In genomic region chr12:24650415-24651062, GRCm38 (mm10) we compare ENCODE assay signal across 7 mouse cellular contexts. TPM values are rescaled to one million over a fixed set of nuclear protein-coding genes. Genes with fewer than 3 reads are reported as not detected.
A peak's percentile ranks its signal among the peaks of the same experiment; 100 is the strongest.
DNase-seq lines count a peak whose midpoint lies in the region; ATAC-seq lines count a peak whose summit lies in the region.

No protein-coding gene starts in this region.

- H3K4me3 ChIP-seq in lung, embryonic 15.5 days = peak overlapping the region; percentile 63
- peak overlapping the region; percentile 89 for H3K4me3 ChIP-seq in embryonic facial prominence, embryonic 15.5 days (replicated peaks)
- H3K4me3 ChIP-seq in intestine, embryonic 15.5 days (replicated peaks) = peak overlapping the region; percentile 70
- peak overlapping the region; percentile 85 for H3K4me3 ChIP-seq in neural tube, embryonic 14.5 days (ENCODE audit: low read depth, low read length)

- no peak for DNase-seq in lung, postnatal 14 days
- DNase-seq in gastrocnemius, postnatal 10 days = no peak

- WGBS in lung, embryonic 15.5 days = 4% methylated on average over 22 of the region's 22 CpGs
- 2% methylated on average over 22 of the region's 22 CpGs for WGBS in embryonic facial prominence, embryonic 15.5 days
- WGBS in intestine, embryonic 15.5 days = 6% methylated on average over 22 of the region's 22 CpGs
- 6% methylated on average over 22 of the region's 22 CpGs for WGBS in neural tube, embryonic 14.5 days

- peaks cover 19% of the 10 kb centered on the region for H3K4me1 ChIP-seq in lung, embryonic 15.5 days
- peaks cover 22% of the 10 kb centered on the region for H3K4me1 ChIP-seq in embryonic facial prominence, embryonic 15.5 days
- peaks cover 15% of the 10 kb centered on the region; the same call in 1 of the 2 replicates for H3K4me1 ChIP-seq in intestine, embryonic 15.5 days (replicated peaks)
- peaks cover 15% of the 10 kb centered on the region for H3K4me1 ChIP-seq in neural tube, embryonic 14.5 days (ENCODE audit: control insufficient read depth, insufficient read depth, low read length)

- no peaks in the 10 kb centered on the region for H3K9me3 ChIP-seq in lung, embryonic 15.5 days
- H3K9me3 ChIP-seq in embryonic facial prominence, embryonic 15.5 days (replicated peaks) = no peaks in the 10 kb centered on the region
- no peaks in the 10 kb centered on the region for H3K9me3 ChIP-seq in intestine, embryonic 15.5 days
- H3K9me3 ChIP-seq in neural tube, embryonic 14.5 days (ENCODE audit: control insufficient read depth, low read length) = no peaks in the 10 kb centered on the region

- H3K36me3 ChIP-seq in lung, embryonic 15.5 days = peaks cover 20% of the 10 kb centered on the region
- peaks cover 22% of the 10 kb centered on the region for H3K36me3 ChIP-seq in embryonic facial prominence, embryonic 15.5 days
- H3K36me3 ChIP-seq in intestine, embryonic 15.5 days = peaks cover 15% of the 10 kb centered on the region
- H3K36me3 ChIP-seq in neural tube, embryonic 14.5 days (ENCODE audit: control insufficient read depth, insufficient read depth, low read length) = peaks cover 14% of the 10 kb centered on the region

- peak overlapping the region; percentile 70 for H3K4me2 ChIP-seq in lung, embryonic 15.5 days
- peak overlapping the region; percentile 66 for H3K4me2 ChIP-seq in embryonic facial prominence, embryonic 15.5 days (replicated peaks)
- peak overlapping the region; percentile 70 for H3K4me2 ChIP-seq in intestine, embryonic 15.5 days (replicated peaks)
- H3K4me2 ChIP-seq in neural tube, embryonic 14.5 days (ENCODE audit: low read depth, low read length) = peak overlapping the region; percentile 60

- no peak; the same call in 1 of the 2 replicates for ATAC-seq in lung, embryonic 15.5 days (ENCODE audit: borderline replicate concordance, extremely low read depth, low FRiP score, low TSS enrichment)
- ATAC-seq in embryonic facial prominence, embryonic 15.5 days (ENCODE audit: insufficient number of reproducible peaks, low FRiP score, low TSS enrichment, low read depth) = no peak
- ATAC-seq in intestine, embryonic 15.5 days = no peak; the same call in none of the 2 replicates
- ATAC-seq in neural tube, embryonic 14.5 days (ENCODE audit: low read depth) = peak; percentile 4; the same call in 1 of the 2 replicates
- no peak for ATAC-seq in megakaryocyte progenitor cell, adult 5-6 weeks (replicated peaks; ENCODE audit: poor library complexity)

- peak overlapping the region; percentile 56 for H3K9ac ChIP-seq in lung, embryonic 15.5 days
- H3K9ac ChIP-seq in embryonic facial prominence, embryonic 15.5 days = peak overlapping the region; percentile 35
- H3K9ac ChIP-seq in intestine, embryonic 15.5 days = peak overlapping the region; percentile 42
- H3K9ac ChIP-seq in neural tube, embryonic 14.5 days (replicated peaks; ENCODE audit: low read depth, low read length) = peak overlapping the region; percentile 53

- no peaks in the 10 kb centered on the region for H3K27me3 ChIP-seq in lung, embryonic 15.5 days
- H3K27me3 ChIP-seq in embryonic facial prominence, embryonic 15.5 days = no peaks in the 10 kb centered on the region
- no peaks in the 10 kb centered on the region for H3K27me3 ChIP-seq in intestine, embryonic 15.5 days (replicated peaks)
- H3K27me3 ChIP-seq in neural tube, embryonic 14.5 days (ENCODE audit: control insufficient read depth, insufficient read depth, low read length) = no peaks in the 10 kb centered on the region

- H3K27ac ChIP-seq in lung, embryonic 15.5 days = peak overlapping the region; percentile 83
- H3K27ac ChIP-seq in embryonic facial prominence, embryonic 15.5 days (replicated peaks) = peak overlapping the region; percentile 85
- H3K27ac ChIP-seq in intestine, embryonic 15.5 days = peak overlapping the region; percentile 86
- H3K27ac ChIP-seq in neural tube, embryonic 14.5 days (ENCODE audit: low read depth, low read length) = peak overlapping the region; percentile 75

RNA-seq across cellular contexts. Expression of gene Klf11, which starts 0.5 kb away (rescaled TPM):
- 12.6 and 15.0 TPM in 2 replicates for polyA plus RNA-seq in lung, embryonic 15.5 days (2015; fragmentation: Nextera tagmentation; extraction: Ambion mirVana)
- 13.0 and 13.1 TPM in 2 replicates for polyA plus RNA-seq in embryonic facial prominence, embryonic 15.5 days (2015; fragmentation: Nextera tagmentation; extraction: Ambion mirVana)
- polyA plus RNA-seq in intestine, embryonic 15.5 days (2015; fragmentation: Nextera tagmentation; extraction: Ambion mirVana) = 8.9 and 10.9 TPM in 2 replicates
- 13.3 and 18.8 TPM in 2 replicates for polyA plus RNA-seq in neural tube, embryonic 14.5 days (2014; fragmentation: Nextera tagmentation; extraction: Ambion mirVana)
- total RNA-seq in megakaryocyte progenitor cell, adult 5-6 weeks (2015) = 7.4 and 9.1 TPM in 2 replicates
- total RNA-seq in megakaryocyte progenitor cell, adult 5-6 weeks (2017) = 6.6 and 7.8 TPM in 2 replicates
- 10 to 100 TPM in 1 of 2 experiments, 1 to 10 TPM in 1; 9.5 to 11.4 TPM for total RNA-seq in gastrocnemius, postnatal 10 days (2021)

RNA-seq across cellular contexts. Expression of gene Cys1, which starts 31.1 kb away (rescaled TPM):
- polyA plus RNA-seq in lung, embryonic 15.5 days (2015; fragmentation: Nextera tagmentation; extraction: Ambion mirVana) = 2.1 and 2.2 TPM in 2 replicates
- polyA plus RNA-seq in embryonic facial prominence, embryonic 15.5 days (2015; fragmentation: Nextera tagmentation; extraction: Ambion mirVana) = 6.2 and 6.5 TPM in 2 replicates
- polyA plus RNA-seq in intestine, embryonic 15.5 days (2015; fragmentation: Nextera tagmentation; extraction: Ambion mirVana) = 2.1 and 2.3 TPM in 2 replicates
- polyA plus RNA-seq in neural tube, embryonic 14.5 days (2014; fragmentation: Nextera tagmentation; extraction: Ambion mirVana) = 1.3 and 2.2 TPM in 2 replicates
- not detected in 2 replicates for total RNA-seq in megakaryocyte progenitor cell, adult 5-6 weeks (2015)
- total RNA-seq in megakaryocyte progenitor cell, adult 5-6 weeks (2017) = not detected in 2 replicates
- total RNA-seq in gastrocnemius, postnatal 10 days (2021) = 1 to 10 TPM; 7.4 to 8.3 TPM

RNA-seq across cellular contexts. Expression of gene Rrm2, which starts 57.5 kb away (rescaled TPM):
- 222 and 224 TPM in 2 replicates for polyA plus RNA-seq in lung, embryonic 15.5 days (2015; fragmentation: Nextera tagmentation; extraction: Ambion mirVana)
- 142 and 158 TPM in 2 replicates for polyA plus RNA-seq in embryonic facial prominence, embryonic 15.5 days (2015; fragmentation: Nextera tagmentation; extraction: Ambion mirVana)
- polyA plus RNA-seq in intestine, embryonic 15.5 days (2015; fragmentation: Nextera tagmentation; extraction: Ambion mirVana) = 161 and 178 TPM in 2 replicates
- 26.1 and 31.2 TPM in 2 replicates for polyA plus RNA-seq in neural tube, embryonic 14.5 days (2014; fragmentation: Nextera tagmentation; extraction: Ambion mirVana)
- total RNA-seq in megakaryocyte progenitor cell, adult 5-6 weeks (2015) = 176 and 181 TPM in 2 replicates
- total RNA-seq in megakaryocyte progenitor cell, adult 5-6 weeks (2017) = 149 and 153 TPM in 2 replicates
- total RNA-seq in gastrocnemius, postnatal 10 days (2021) = 10 to 100 TPM; 13.5 to 21.2 TPM
